8 mouse cellular contexts compared by ENCODE assay signal in the genomic region with DNA sequence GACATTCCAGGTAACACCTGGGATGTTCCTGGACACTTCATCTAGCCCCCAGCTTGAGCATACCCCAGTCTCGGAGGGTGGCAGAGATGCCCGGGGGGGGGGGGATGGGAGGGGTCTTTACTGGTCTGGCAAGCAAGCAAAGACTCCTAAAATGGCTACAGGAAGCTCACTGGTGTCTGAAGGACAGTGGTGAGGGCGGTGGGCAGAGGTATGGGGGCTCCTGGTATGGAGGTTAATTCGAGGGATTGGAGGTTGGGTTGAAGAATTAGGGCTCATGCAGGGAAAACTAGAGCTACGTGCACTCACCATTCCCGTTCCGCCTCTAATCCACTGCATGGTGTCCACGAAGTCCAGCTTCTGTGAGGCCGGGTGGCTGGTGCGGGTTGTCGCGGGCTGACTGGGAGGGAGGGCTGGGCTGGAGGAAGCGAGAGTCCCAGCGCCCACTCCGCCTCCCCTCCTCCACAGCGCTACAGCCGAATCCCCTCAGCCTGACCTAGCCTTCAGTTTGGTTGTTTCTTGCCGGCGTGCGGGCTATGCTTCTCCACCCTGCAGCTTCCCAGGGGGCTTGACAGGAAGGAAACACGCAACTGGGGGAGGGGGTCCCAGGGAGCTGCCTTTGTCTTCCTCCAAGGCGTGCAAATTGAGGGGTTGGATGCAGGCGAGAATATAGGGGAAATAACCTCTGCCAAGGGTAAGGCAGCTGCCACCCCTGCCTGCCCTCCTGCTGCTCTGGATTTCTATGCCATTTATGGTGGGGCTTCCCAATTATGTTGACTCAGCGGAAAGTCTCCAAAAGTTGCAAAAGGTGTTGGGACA. TPM values are rescaled to one million over a fixed set of nuclear protein-coding genes. Genes with fewer than 3 reads are reported as not detected.
A peak's percentile ranks its signal among the peaks of the same experiment; 100 is the strongest.
DNase-seq lines count a peak whose midpoint lies in the region; ATAC-seq and TF ChIP-seq lines count a peak whose summit lies in the region.

Gene Arhgef9, minus strand, starts transcription at position 753 of the 816 bp plus-strand sequence.

- H3K9me3 ChIP-seq in forebrain, embryonic 16.5 days (ENCODE audit: control insufficient read depth, low read length), result no peaks in the 10 kb centered on the region
- no peaks in the 10 kb centered on the region for H3K9me3 ChIP-seq in hindbrain, embryonic 12.5 days (replicated peaks)
- no peaks in the 10 kb centered on the region for H3K9me3 ChIP-seq in limb, embryonic 14.5 days (ENCODE audit: control insufficient read depth, low read length)
- no peaks in the 10 kb centered on the region for H3K9me3 ChIP-seq in neural tube, embryonic 13.5 days

- DNase-seq in layer of hippocampus, adult 18-20 months (ENCODE audit: low spot score in 2 of 2), result peak in 1 of 2 experiments; percentile 14
- DNase-seq in layer of hippocampus, adult 9-11 months, result no peak
- DNase-seq in cerebellum, adult 11-12 months, result peak; percentile 16
- no peak for DNase-seq in limb, embryonic 14.5 days (ENCODE audit: low spot score)
- no peak for DNase-seq in T-cell, adult 2 months (ENCODE audit: low spot score)

- H3K27ac ChIP-seq in forebrain, embryonic 16.5 days (ENCODE audit: low read length), result peak within 1 kb of the TSS; percentile 50
- H3K27ac ChIP-seq in hindbrain, embryonic 12.5 days, result peak within 1 kb of the TSS; percentile 57
- peak within 1 kb of the TSS; percentile 43; the same call in 1 of the 2 replicates for H3K27ac ChIP-seq in limb, embryonic 14.5 days (replicated peaks; ENCODE audit: low read depth, low read length)
- peak within 1 kb of the TSS; percentile 67 for H3K27ac ChIP-seq in neural tube, embryonic 13.5 days (replicated peaks)

- TF ChIP-seq POLR2A in limb, embryonic 14.5 days (IDR thresholded peaks at IDR 0.05; ENCODE audit: borderline replicate concordance, extremely low read depth, insufficient read depth, insufficient read length), result no peak

- peak within 1 kb of the TSS; percentile 52 for H3K4me3 ChIP-seq in forebrain, embryonic 16.5 days (replicated peaks; ENCODE audit: low read length)
- peak within 1 kb of the TSS; percentile 40 for H3K4me3 ChIP-seq in hindbrain, embryonic 12.5 days
- peak within 1 kb of the TSS; percentile 42 for H3K4me3 ChIP-seq in limb, embryonic 14.5 days (replicated peaks; ENCODE audit: low read length)
- H3K4me3 ChIP-seq in neural tube, embryonic 13.5 days, result peak within 1 kb of the TSS; percentile 43

- ATAC-seq in forebrain, embryonic 16.5 days, result peak; percentile 85
- ATAC-seq in hindbrain, embryonic 12.5 days (ENCODE audit: low FRiP score), result peak; percentile 93
- ATAC-seq in limb, embryonic 14.5 days (ENCODE audit: low FRiP score, low read depth), result peak; percentile 65
- peak; percentile 91 for ATAC-seq in neural tube, embryonic 13.5 days (ENCODE audit: low read depth)

- peak within 1 kb of the TSS; percentile 54 for H3K4me2 ChIP-seq in forebrain, embryonic 16.5 days (ENCODE audit: low read length)
- H3K4me2 ChIP-seq in hindbrain, embryonic 12.5 days (replicated peaks), result peak within 1 kb of the TSS; percentile 52
- H3K4me2 ChIP-seq in limb, embryonic 14.5 days (replicated peaks; ENCODE audit: low read depth, low read length, severe bottlenecking), result peak within 1 kb of the TSS; percentile 52
- H3K4me2 ChIP-seq in neural tube, embryonic 13.5 days, result peak within 1 kb of the TSS; percentile 57

- WGBS in forebrain, embryonic 16.5 days, result 13% methylated on average over 21 of the region's 24 CpGs
- 25% methylated on average over 22 of the region's 24 CpGs for WGBS in hindbrain, embryonic 12.5 days
- 15% methylated on average over 19 of the region's 24 CpGs for WGBS in limb, embryonic 14.5 days
- 26% methylated on average over 24 of the region's 24 CpGs for WGBS in neural tube, embryonic 13.5 days

- H3K36me3 ChIP-seq in forebrain, embryonic 16.5 days (ENCODE audit: control insufficient read depth, insufficient read depth), result no peaks in the 10 kb centered on the region
- no peaks in the 10 kb centered on the region for H3K36me3 ChIP-seq in hindbrain, embryonic 12.5 days
- no peaks in the 10 kb centered on the region for H3K36me3 ChIP-seq in limb, embryonic 14.5 days (ENCODE audit: control insufficient read depth, insufficient read depth, low read length)
- no peaks in the 10 kb centered on the region for H3K36me3 ChIP-seq in neural tube, embryonic 13.5 days

- H3K27me3 ChIP-seq in forebrain, embryonic 16.5 days (replicated peaks; ENCODE audit: control insufficient read depth, insufficient read depth, low read length), result no peaks in the 10 kb centered on the region
- H3K27me3 ChIP-seq in hindbrain, embryonic 12.5 days, result peaks cover 3% of the 10 kb centered on the region; the same call in 1 of the 2 replicates
- no peaks in the 10 kb centered on the region for H3K27me3 ChIP-seq in limb, embryonic 14.5 days (ENCODE audit: control insufficient read depth, insufficient read depth, low read length)
- H3K27me3 ChIP-seq in neural tube, embryonic 13.5 days, result no peaks in the 10 kb centered on the region; the same call in 1 of the 2 replicates

- peak within 1 kb of the TSS; percentile 57 for H3K9ac ChIP-seq in forebrain, embryonic 16.5 days (replicated peaks; ENCODE audit: low read depth, low read length)
- H3K9ac ChIP-seq in hindbrain, embryonic 12.5 days, result peak within 1 kb of the TSS; percentile 59
- H3K9ac ChIP-seq in limb, embryonic 14.5 days (ENCODE audit: low read depth, low read length, severe bottlenecking), result peak within 1 kb of the TSS; percentile 53
- peak within 1 kb of the TSS; percentile 77 for H3K9ac ChIP-seq in neural tube, embryonic 13.5 days

- 0 out of 2 replicates have a peak, but pooled peaks cover 4% of the 10 kb centered on the region for H3K4me1 ChIP-seq in forebrain, embryonic 16.5 days (replicated peaks; ENCODE audit: control insufficient read depth, insufficient read depth, low read length)
- H3K4me1 ChIP-seq in hindbrain, embryonic 12.5 days, result no peaks in the 10 kb centered on the region
- no peaks in the 10 kb centered on the region for H3K4me1 ChIP-seq in limb, embryonic 14.5 days (ENCODE audit: control insufficient read depth, insufficient read depth, low read length)
- H3K4me1 ChIP-seq in neural tube, embryonic 13.5 days (replicated peaks), result peaks cover 9% of the 10 kb centered on the region

RNA-seq across cellular contexts. Expression of gene Arhgef9, which starts in this region (rescaled TPM):
- total RNA-seq in layer of hippocampus, adult 18-20 months (2021), result 100 to 1,000 TPM; 280 to 286 TPM
- polyA plus RNA-seq in forebrain, embryonic 16.5 days (2015; fragmentation: Nextera tagmentation; extraction: Ambion mirVana), result 43.8 and 45.5 TPM in 2 replicates
- 30.8 and 35.6 TPM in 2 replicates for polyA plus RNA-seq in hindbrain, embryonic 12.5 days (2016; fragmentation: Nextera tagmentation; extraction: Ambion mirVana)
- polyA plus RNA-seq in limb, embryonic 14.5 days (2012; rRNA removed), result 22.7 and 27.7 TPM in 2 replicates
- polyA plus RNA-seq in limb, embryonic 14.5 days (2014; fragmentation: Nextera tagmentation; extraction: Ambion mirVana), result 15.7 and 23.9 TPM in 2 replicates
- 32.8 and 33.3 TPM in 2 replicates for polyA plus RNA-seq in neural tube, embryonic 13.5 days (2015; fragmentation: Nextera tagmentation; extraction: Ambion mirVana)
